Mouse (Mus musculus) testis, adult 2 months (tissue): ENCODE measurements at regions not wholly inside any gene's neighbourhood (a gene's known extent, or its start where the extent isn't known, plus 50 kb on each side); places are given as distances from the start of the nearest gene placed in this dataset.

Experiments used
- CTCF ChIP-seq: fragments of 200-500 bp; IDR thresholded peaks from 2 replicates; pipeline ENCODE4 v1.5.1; 2012; ENCODE audit warnings: low read depth, mild to moderate bottlenecking, inconsistent platforms, low read length, moderate library complexity; ENCODE audit not compliant: control insufficient read depth, insufficient read depth, insufficient replicate concordance
- POLR2A ChIP-seq: fragments of 200-500 bp; IDR thresholded peaks from 2 replicates; pipeline ENCODE4 v1.6.1; 2012; ENCODE audit warnings: low read depth, mild to moderate bottlenecking, inconsistent platforms, low read length, moderate library complexity; ENCODE audit not compliant: control insufficient read depth

DNA sequence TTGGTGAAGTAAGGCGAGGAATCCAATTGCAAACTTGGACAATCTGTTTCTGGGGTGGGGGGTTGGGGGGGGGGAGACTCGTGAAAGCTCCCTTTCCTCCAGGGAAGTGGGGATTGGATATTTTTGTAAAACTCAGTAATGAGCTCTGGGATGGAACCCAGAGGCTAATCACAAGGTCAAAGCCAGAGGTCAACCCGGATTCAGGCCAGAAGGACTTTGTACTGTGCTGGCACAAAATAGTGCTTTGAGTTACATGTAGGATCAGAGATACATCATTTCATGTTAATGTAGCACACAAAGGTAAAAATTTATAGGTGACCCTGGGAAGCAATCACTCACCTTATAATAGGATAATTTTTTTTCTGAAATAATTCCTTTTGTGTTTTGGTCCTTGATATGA, 309.5 kb upstream of the Slc30a5 start:
- TF ChIP-seq POLR2A (no peak), CTCF (no peak)
